Mouse (Mus musculus) frontal cortex, postnatal 36 days (tissue): ENCODE measurements at regions not wholly inside any gene's neighbourhood (a gene's known extent, or its start where the extent isn't known, plus 50 kb on each side); places are given as distances from the start of the nearest gene placed in this dataset.

Experiments
- DNase-seq, 2 experiments: peaks; one replicate each; pipeline ENCODE4 v3.0.0; 2022; ENCODE audit warnings: low spot score in 2 of 2

- DNase-seq = peak; percentile 3 to 24
Measured at GRCm38 (mm10) chr2:12815339-12815738, 108.5 kb upstream of the Pter start.

- no peak for DNase-seq
Measured at GRCm38 (mm10) chr2:12825902-12826301, 97.9 kb upstream of the Pter start.

GRCm38 (mm10) chr2:12833579-12833978 lies 90.3 kb upstream of the Pter start:
- no peak for DNase-seq

GRCm38 (mm10) chr2:12866543-12866942 lies 57.3 kb upstream of the Pter start:
- DNase-seq = no peak

GRCm38 (mm10) chr2:12868772-12869171 lies 55.1 kb upstream of the Pter start:
- no peak for DNase-seq
